16 mouse cellular contexts compared by ENCODE assay signal in the genomic region with DNA sequence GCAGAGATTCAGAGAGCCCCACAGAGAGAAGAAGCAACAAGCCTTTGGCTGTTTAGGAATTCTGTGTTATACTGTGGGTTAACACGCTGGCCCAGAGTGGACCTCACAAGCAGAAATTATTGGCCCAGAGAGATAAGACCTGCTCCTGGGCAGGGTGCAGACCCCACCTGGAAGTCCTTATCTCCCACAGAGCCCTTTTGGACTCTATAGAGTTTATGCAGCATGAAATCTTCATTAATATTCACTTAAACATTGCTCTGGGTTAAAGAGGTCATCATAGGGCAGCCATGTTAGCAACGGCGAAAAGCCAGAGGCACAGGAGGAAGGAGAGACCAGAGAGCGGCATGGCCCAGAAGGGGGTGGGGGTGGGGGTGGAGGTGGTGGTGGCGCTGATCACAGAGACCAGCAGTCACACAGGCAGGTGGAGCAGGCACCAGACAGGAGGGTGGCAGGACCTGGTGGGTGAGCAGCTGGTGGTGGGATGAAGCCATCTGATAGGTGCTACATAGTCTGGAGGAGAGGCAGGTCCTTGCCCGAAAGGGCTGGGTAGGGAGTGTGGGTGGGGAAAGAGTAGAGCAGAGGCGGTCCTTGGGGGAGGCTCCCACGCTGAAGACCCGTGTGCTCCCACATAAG. TPM values are rescaled to one million over a fixed set of nuclear protein-coding genes. Genes with fewer than 3 reads are reported as not detected.
DNase-seq lines count a peak whose midpoint lies in the region; ATAC-seq and TF ChIP-seq lines count a peak whose summit lies in the region.
"Had no signal": no experiment of that assay in that cellular context is flagged by ENCODE, and none has a peak within 500 bp of the region (broad histone marks: within the 10 kb centered on the region; RNA-seq: fewer than 3 reads in every experiment).

No protein-coding gene starts in this region.

- no peak overlapping the region for H3K9ac ChIP-seq in heart, embryonic 12.5 days
- H3K9ac ChIP-seq in limb, embryonic 12.5 days (replicated peaks) = no peak overlapping the region
- H3K9ac ChIP-seq in intestine, embryonic 14.5 days (ENCODE audit: low read length) = no peak overlapping the region
- H3K9ac ChIP-seq in stomach, embryonic 14.5 days (replicated peaks; ENCODE audit: low read depth, low read length) = no peak overlapping the region

- 50% methylated on average over 9 of the region's 9 CpGs for WGBS in heart, embryonic 12.5 days
- 50% methylated on average over 9 of the region's 9 CpGs for WGBS in limb, embryonic 12.5 days
- 64% methylated on average over 9 of the region's 9 CpGs for WGBS in limb, embryonic 10.5 days
- 30% methylated on average over 9 of the region's 9 CpGs for WGBS in intestine, embryonic 14.5 days
- 51% methylated on average over 9 of the region's 9 CpGs for WGBS in stomach, embryonic 14.5 days

- 0 out of 2 replicates have a peak, but pooled peaks cover 4% of the 10 kb centered on the region for H3K9me3 ChIP-seq in heart, embryonic 12.5 days (replicated peaks)
- no peaks in the 10 kb centered on the region for H3K9me3 ChIP-seq in limb, embryonic 12.5 days
- no peaks in the 10 kb centered on the region for H3K9me3 ChIP-seq in limb, embryonic 10.5 days (replicated peaks)
- H3K9me3 ChIP-seq in intestine, embryonic 14.5 days (ENCODE audit: control insufficient read depth, low read length) = 0 out of 2 replicates have a peak, but pooled peaks cover 4% of the 10 kb centered on the region
- H3K9me3 ChIP-seq in stomach, embryonic 14.5 days (ENCODE audit: control insufficient read depth, low read depth, low read length) = no peaks in the 10 kb centered on the region

- H3K4me1 ChIP-seq in heart, embryonic 12.5 days (replicated peaks) = peaks cover 22% of the 10 kb centered on the region
- H3K4me1 ChIP-seq in limb, embryonic 12.5 days (replicated peaks) = peaks cover 14% of the 10 kb centered on the region
- H3K4me1 ChIP-seq in limb, embryonic 10.5 days = peaks cover 33% of the 10 kb centered on the region
- H3K4me1 ChIP-seq in intestine, embryonic 14.5 days (replicated peaks; ENCODE audit: control insufficient read depth, insufficient read depth, low read length) = peaks cover 17% of the 10 kb centered on the region
- H3K4me1 ChIP-seq in stomach, embryonic 14.5 days (ENCODE audit: control insufficient read depth, insufficient read depth, low read length) = peaks cover 8% of the 10 kb centered on the region

- no peaks in the 10 kb centered on the region for H3K27me3 ChIP-seq in heart, embryonic 12.5 days (replicated peaks)
- peaks cover 13% of the 10 kb centered on the region; the same call in 1 of the 2 replicates for H3K27me3 ChIP-seq in limb, embryonic 12.5 days
- H3K27me3 ChIP-seq in limb, embryonic 10.5 days (ENCODE audit: low read depth, poor library complexity, severe bottlenecking) = no peaks in the 10 kb centered on the region
- H3K27me3 ChIP-seq in intestine, embryonic 14.5 days (replicated peaks; ENCODE audit: control insufficient read depth, insufficient read depth, low read length) = no peaks in the 10 kb centered on the region
- no peaks in the 10 kb centered on the region for H3K27me3 ChIP-seq in stomach, embryonic 14.5 days (ENCODE audit: control insufficient read depth, insufficient read depth, low read length)
- H3K27me3 ChIP-seq: Patski had no signal

- no peak for TF ChIP-seq CTCF in gastrocnemius, adult 2 months (IDR thresholded peaks at IDR 0.05)

- intact Hi-C loops in gastrocnemius, adult 2 months (cut with DNase I) = no loop called here

- H3K4me2 ChIP-seq in heart, embryonic 12.5 days = 0 out of 2 replicates have a peak overlapping the region, but pooled peaks have one; percentile 5
- H3K4me2 ChIP-seq in limb, embryonic 12.5 days = no peak overlapping the region
- peak overlapping the region; percentile 40 for H3K4me2 ChIP-seq in intestine, embryonic 14.5 days (ENCODE audit: low read length)
- no peak overlapping the region for H3K4me2 ChIP-seq in stomach, embryonic 14.5 days (replicated peaks; ENCODE audit: low read depth, low read length)

- H3K27ac ChIP-seq in heart, embryonic 12.5 days (ENCODE audit: poor library complexity, severe bottlenecking) = no peak overlapping the region
- H3K27ac ChIP-seq in limb, embryonic 12.5 days = no peak overlapping the region
- no peak overlapping the region for H3K27ac ChIP-seq in limb, embryonic 10.5 days
- H3K27ac ChIP-seq in intestine, embryonic 14.5 days (ENCODE audit: low read depth) = peak overlapping the region; percentile 67
- H3K27ac ChIP-seq in stomach, embryonic 14.5 days (ENCODE audit: low read length) = no peak overlapping the region
- H3K27ac ChIP-seq in gastrocnemius, adult 2 months = no peak overlapping the region
- H3K27ac ChIP-seq: layer of hippocampus, adult 2 months had no signal

- 0 out of 2 replicates have a peak, but pooled peaks have one; percentile 16 for ATAC-seq in heart, embryonic 12.5 days (ENCODE audit: insufficient number of reproducible peaks, low FRiP score)
- ATAC-seq in limb, embryonic 12.5 days (ENCODE audit: insufficient number of reproducible peaks, insufficient read depth, low FRiP score, low TSS enrichment, low read depth) = 0 out of 2 replicates have a peak, but pooled peaks have one; percentile 31
- ATAC-seq in intestine, embryonic 14.5 days (replicated peaks; ENCODE audit: low FRiP score, low TSS enrichment, low read depth) = peak; percentile 80
- peak; percentile 57 for ATAC-seq in stomach, embryonic 14.5 days (ENCODE audit: insufficient number of reproducible peaks, insufficient read depth, low FRiP score, low read depth)
- ATAC-seq: forebrain, embryonic 16.5 days; Patski had no signal

- no peak overlapping the region for H3K4me3 ChIP-seq in heart, embryonic 12.5 days
- no peak overlapping the region for H3K4me3 ChIP-seq in limb, embryonic 12.5 days (replicated peaks)
- no peak overlapping the region for H3K4me3 ChIP-seq in limb, embryonic 10.5 days
- H3K4me3 ChIP-seq in intestine, embryonic 14.5 days (ENCODE audit: low read depth, low read length) = no peak overlapping the region
- H3K4me3 ChIP-seq in stomach, embryonic 14.5 days (ENCODE audit: low read depth, low read length) = no peak overlapping the region
- no peak overlapping the region for H3K4me3 ChIP-seq in gastrocnemius, adult 2 months
- H3K4me3 ChIP-seq: layer of hippocampus, adult 2 months had no signal

- no peak for DNase-seq in heart, adult 9 months (ENCODE audit: low spot score in 2 of 2)
- DNase-seq in limb, embryonic 10.5 days (ENCODE audit: low spot score) = no peak
- peak; percentile 57 for DNase-seq in intestine, embryonic 14.5 days (ENCODE audit: low spot score)
- no peak for DNase-seq in gastrocnemius, adult 2 months
- DNase-seq: adrenal gland, postnatal 36 days; cerebellum, postnatal 10 days; kidney, adult 11 months; lung, adult 18-20 months; thymus, postnatal 25 days had no signal

- H3K36me3 ChIP-seq in heart, embryonic 12.5 days = no peaks in the 10 kb centered on the region
- no peaks in the 10 kb centered on the region for H3K36me3 ChIP-seq in limb, embryonic 12.5 days
- H3K36me3 ChIP-seq in limb, embryonic 10.5 days = no peaks in the 10 kb centered on the region
- no peaks in the 10 kb centered on the region for H3K36me3 ChIP-seq in intestine, embryonic 14.5 days (ENCODE audit: control insufficient read depth, insufficient read depth, low read length)
- no peaks in the 10 kb centered on the region for H3K36me3 ChIP-seq in stomach, embryonic 14.5 days (ENCODE audit: control insufficient read depth, insufficient read depth, low read length)

RNA-seq across cellular contexts. Expression of a gene that starts 27.7 kb away (rescaled TPM):
- polyA plus RNA-seq in heart, embryonic 12.5 days (2016; fragmentation: Nextera tagmentation; extraction: Ambion mirVana) = 0.13 and 0.17 TPM in 2 replicates
- polyA plus RNA-seq in limb, embryonic 12.5 days (2016; fragmentation: Nextera tagmentation; extraction: Ambion mirVana) = not detected in 2 replicates
- not detected in 2 replicates for polyA plus RNA-seq in limb, embryonic 10.5 days (2016; fragmentation: Nextera tagmentation; extraction: Ambion mirVana)
- polyA plus RNA-seq in intestine, embryonic 14.5 days (2014; fragmentation: Nextera tagmentation; extraction: Ambion mirVana) = 3.5 and 3.7 TPM in 2 replicates
- polyA plus RNA-seq in stomach, embryonic 14.5 days (2014; fragmentation: Nextera tagmentation; extraction: Ambion mirVana) = 8.7 and 8.8 TPM in 2 replicates
- under 1 TPM in 1 of 2 experiments, not detected in 1; 0.22 TPM for total RNA-seq in gastrocnemius, adult 2 months (2021)
- total RNA-seq: adrenal gland, postnatal 36 days; layer of hippocampus, adult 2 months; midbrain, postnatal 0 days had no signal
- polyA plus RNA-seq: forebrain, embryonic 16.5 days; midbrain, postnatal 0 days; Patski had no signal

Comparison
In these comparisons a context has a peak if more than half of its experiments do, and no peak if none do; other contexts are left out.
1. ATAC-seq: peak in every context shown above with its lines; median percentile 80 in intestine, embryonic 14.5 days; 57 in stomach, embryonic 14.5 days; 31 in limb, embryonic 12.5 days; 16 in heart, embryonic 12.5 days.
2. H3K4me2 ChIP-seq: peak in heart, embryonic 12.5 days (single experiment) and intestine, embryonic 14.5 days (single experiment); none in limb, embryonic 12.5 days (single experiment) and stomach, embryonic 14.5 days (single experiment).